Comparison of ENCODE assay signal across 8 mouse cellular contexts in genomic region chr7:46845211-46845977, GRCm38 (mm10). TPM values are rescaled to one million over a fixed set of nuclear protein-coding genes. Genes with fewer than 3 reads are reported as not detected.
DNase-seq lines count a peak whose midpoint lies in the region; ATAC-seq and TF ChIP-seq lines count a peak whose summit lies in the region.

No protein-coding gene starts in this region.

- H3K4me3 ChIP-seq in embryonic facial prominence, embryonic 12.5 days, result peak overlapping the region; percentile 83
- peak overlapping the region; percentile 74 for H3K4me3 ChIP-seq in limb, embryonic 11.5 days (ENCODE audit: low read depth, low read length)
- H3K4me3 ChIP-seq in midbrain, embryonic 13.5 days (replicated peaks), result peak overlapping the region; percentile 77
- H3K4me3 ChIP-seq in small intestine, adult 2 months (ENCODE audit: low read depth, low read length), result peak overlapping the region; percentile 93

- H3K27me3 ChIP-seq in embryonic facial prominence, embryonic 12.5 days, result 0 out of 2 replicates have a peak, but pooled peaks cover 6% of the 10 kb centered on the region
- no peaks in the 10 kb centered on the region for H3K27me3 ChIP-seq in limb, embryonic 11.5 days (ENCODE audit: control insufficient read depth, insufficient read depth, low read length)
- 0 out of 2 replicates have a peak, but pooled peaks cover 16% of the 10 kb centered on the region for H3K27me3 ChIP-seq in midbrain, embryonic 13.5 days
- H3K27me3 ChIP-seq in small intestine, adult 2 months (ENCODE audit: control insufficient read depth, insufficient read depth, low read length), result no peaks in the 10 kb centered on the region

- DNase-seq in 3134 (ENCODE audit: extremely low read depth, insufficient read length, low spot score), result peak; percentile 95
- peak; percentile 98 for DNase-seq in adrenal gland, postnatal 25 days
- DNase-seq in heart, adult 18-20 months, result peak; percentile 95 to 96
- DNase-seq in kidney, adult 18-20 months, result peak; percentile 94
- DNase-seq in limb, embryonic 11.5 days (ENCODE audit: low spot score), result peak; percentile 95

- no peaks in the 10 kb centered on the region for H3K9me3 ChIP-seq in embryonic facial prominence, embryonic 12.5 days
- H3K9me3 ChIP-seq in limb, embryonic 11.5 days (ENCODE audit: control insufficient read depth, low read length), result no peaks in the 10 kb centered on the region
- no peaks in the 10 kb centered on the region for H3K9me3 ChIP-seq in midbrain, embryonic 13.5 days

- H3K9ac ChIP-seq in embryonic facial prominence, embryonic 12.5 days, result peak overlapping the region; percentile 85
- H3K9ac ChIP-seq in limb, embryonic 11.5 days (ENCODE audit: low read length), result peak overlapping the region; percentile 84
- H3K9ac ChIP-seq in midbrain, embryonic 13.5 days (replicated peaks), result peak overlapping the region; percentile 85

- peak; percentile 85 for ATAC-seq in embryonic facial prominence, embryonic 12.5 days (ENCODE audit: insufficient number of reproducible peaks, insufficient read depth, low FRiP score, low TSS enrichment)
- ATAC-seq in limb, embryonic 11.5 days (ENCODE audit: insufficient number of reproducible peaks, low FRiP score, low TSS enrichment, low read depth), result peak; percentile 85
- ATAC-seq in midbrain, embryonic 13.5 days, result peak; percentile 79

- TF ChIP-seq CTCF in small intestine, adult 2 months (IDR thresholded peaks at IDR 0.05; ENCODE audit: extremely low read depth, insufficient read length, insufficient replicate concordance, low read depth, low read length), result no peak

- H3K27ac ChIP-seq in embryonic facial prominence, embryonic 12.5 days, result peak overlapping the region; percentile 96
- H3K27ac ChIP-seq in limb, embryonic 11.5 days (replicated peaks; ENCODE audit: low read depth, low read length), result peak overlapping the region; percentile 85
- peak overlapping the region; percentile 68 for H3K27ac ChIP-seq in midbrain, embryonic 13.5 days
- H3K27ac ChIP-seq in small intestine, adult 2 months (ENCODE audit: insufficient read depth, low read depth, low read length), result peak overlapping the region; percentile 96

- peaks cover 23% of the 10 kb centered on the region for H3K36me3 ChIP-seq in embryonic facial prominence, embryonic 12.5 days
- peaks cover 18% of the 10 kb centered on the region; the same call in 1 of the 2 replicates for H3K36me3 ChIP-seq in limb, embryonic 11.5 days (ENCODE audit: control insufficient read depth, insufficient read depth, low read length)
- peaks cover 16% of the 10 kb centered on the region for H3K36me3 ChIP-seq in midbrain, embryonic 13.5 days
- peaks cover 24% of the 10 kb centered on the region for H3K36me3 ChIP-seq in small intestine, adult 2 months (ENCODE audit: control insufficient read depth, insufficient read depth, low read length)

- peak overlapping the region; percentile 86 for H3K4me2 ChIP-seq in embryonic facial prominence, embryonic 12.5 days (replicated peaks)
- H3K4me2 ChIP-seq in limb, embryonic 11.5 days (ENCODE audit: low read depth, severe bottlenecking), result peak overlapping the region; percentile 70
- H3K4me2 ChIP-seq in midbrain, embryonic 13.5 days (replicated peaks), result peak overlapping the region; percentile 98

- WGBS in embryonic facial prominence, embryonic 12.5 days, result under 1% methylated on average over 51 of the region's 51 CpGs
- WGBS in limb, embryonic 11.5 days, result under 1% methylated on average over 50 of the region's 51 CpGs
- WGBS in midbrain, embryonic 13.5 days, result under 1% methylated on average over 51 of the region's 51 CpGs
- under 1% methylated on average over 51 of the region's 51 CpGs for WGBS in small intestine, adult 2 months

- peak; percentile 100 for TF ChIP-seq POLR2A in small intestine, adult 2 months (IDR thresholded peaks at IDR 0.05; ENCODE audit: low read depth, low read length)

- peaks cover 12% of the 10 kb centered on the region for H3K4me1 ChIP-seq in embryonic facial prominence, embryonic 12.5 days
- H3K4me1 ChIP-seq in limb, embryonic 11.5 days (ENCODE audit: control insufficient read depth, insufficient read depth, low read length), result peaks cover 4% of the 10 kb centered on the region
- H3K4me1 ChIP-seq in midbrain, embryonic 13.5 days (replicated peaks), result peaks cover 24% of the 10 kb centered on the region
- peaks cover 39% of the 10 kb centered on the region for H3K4me1 ChIP-seq in small intestine, adult 2 months (ENCODE audit: control insufficient read depth, insufficient read depth, insufficient read length, low read length)

RNA-seq across cellular contexts. Expression of gene Ldha, which starts 4.1 kb away (rescaled TPM):
- 283 and 320 TPM in 2 replicates for total RNA-seq in adrenal gland, postnatal 25 days (2021)
- polyA plus RNA-seq in embryonic facial prominence, embryonic 12.5 days (2016; fragmentation: Nextera tagmentation; extraction: Ambion mirVana), result 1,101 and 1,118 TPM in 2 replicates
- 100 to 1,000 TPM; 768 to 793 TPM for total RNA-seq in heart, adult 18-20 months (2021)
- 1,902 and 2,130 TPM in 2 replicates for polyA plus RNA-seq in limb, embryonic 11.5 days (2014; fragmentation: Nextera tagmentation; extraction: Ambion mirVana)
- polyA plus RNA-seq in midbrain, embryonic 13.5 days (2015; fragmentation: Nextera tagmentation; extraction: Ambion mirVana), result 501 and 553 TPM in 2 replicates
- polyA plus RNA-seq in small intestine, adult 2 months (2012; rRNA removed), result 766 and 1,649 TPM in 2 replicates

RNA-seq across cellular contexts. Expression of gene Ldhc, which starts 15.6 kb away (rescaled TPM):
- total RNA-seq in adrenal gland, postnatal 25 days (2021), result not detected in 2 replicates
- not detected in 2 replicates for polyA plus RNA-seq in embryonic facial prominence, embryonic 12.5 days (2016; fragmentation: Nextera tagmentation; extraction: Ambion mirVana)
- not detected for total RNA-seq in heart, adult 18-20 months (2021)
- 0.19 and 0.26 TPM in 2 replicates for polyA plus RNA-seq in limb, embryonic 11.5 days (2014; fragmentation: Nextera tagmentation; extraction: Ambion mirVana)
- 0.22 TPM in 1 of 2 replicates, not detected in the other for polyA plus RNA-seq in midbrain, embryonic 13.5 days (2015; fragmentation: Nextera tagmentation; extraction: Ambion mirVana)
- polyA plus RNA-seq in small intestine, adult 2 months (2012; rRNA removed), result not detected in 2 replicates

RNA-seq across cellular contexts. Expression of gene Gtf2h1, which starts 49.5 kb away (rescaled TPM):
- total RNA-seq in adrenal gland, postnatal 25 days (2021), result 33.3 and 40.1 TPM in 2 replicates
- 50.4 and 54.0 TPM in 2 replicates for polyA plus RNA-seq in embryonic facial prominence, embryonic 12.5 days (2016; fragmentation: Nextera tagmentation; extraction: Ambion mirVana)
- total RNA-seq in heart, adult 18-20 months (2021), result 10 to 100 TPM; 15.9 to 19.4 TPM
- polyA plus RNA-seq in limb, embryonic 11.5 days (2014; fragmentation: Nextera tagmentation; extraction: Ambion mirVana), result 51.0 and 51.6 TPM in 2 replicates
- polyA plus RNA-seq in midbrain, embryonic 13.5 days (2015; fragmentation: Nextera tagmentation; extraction: Ambion mirVana), result 44.6 and 48.4 TPM in 2 replicates
- 3.1 and 5.9 TPM in 2 replicates for polyA plus RNA-seq in small intestine, adult 2 months (2012; rRNA removed)

RNA-seq across cellular contexts. Expression of gene Hps5, which starts 49.5 kb away (rescaled TPM):
- total RNA-seq in adrenal gland, postnatal 25 days (2021), result 27.6 and 34.3 TPM in 2 replicates
- polyA plus RNA-seq in embryonic facial prominence, embryonic 12.5 days (2016; fragmentation: Nextera tagmentation; extraction: Ambion mirVana), result 26.9 and 29.5 TPM in 2 replicates
- total RNA-seq in heart, adult 18-20 months (2021), result 10 to 100 TPM in 1 of 2 experiments, 1 to 10 TPM in 1; 7.7 to 11.6 TPM
- 18.6 and 21.3 TPM in 2 replicates for polyA plus RNA-seq in limb, embryonic 11.5 days (2014; fragmentation: Nextera tagmentation; extraction: Ambion mirVana)
- 15.8 and 15.9 TPM in 2 replicates for polyA plus RNA-seq in midbrain, embryonic 13.5 days (2015; fragmentation: Nextera tagmentation; extraction: Ambion mirVana)
- 14.4 and 22.7 TPM in 2 replicates for polyA plus RNA-seq in small intestine, adult 2 months (2012; rRNA removed)

Comparison
In these comparisons a context has a peak if more than half of its experiments do, and no peak if none do; other contexts are left out.
1. Peak in every context shown above with its lines: DNase-seq, ATAC-seq, H3K4me3 ChIP-seq and H3K27ac ChIP-seq.